Mouse (Mus musculus): ENCODE measurements around the gene Cinp. TPM values are rescaled to one million over a fixed set of nuclear protein-coding genes. Genes with fewer than 3 reads are reported as not detected.
"Not testable (repeated sequence)": the region's sequence is repeated elsewhere in the genome, so short reads cannot be mapped to it uniquely, and the experiment has no call there.

Gene Cinp
- total RNA-seq, 4 experiments from 2014 or later, result 37.4 to 39.6 (median 38.6) TPM

DNA sequence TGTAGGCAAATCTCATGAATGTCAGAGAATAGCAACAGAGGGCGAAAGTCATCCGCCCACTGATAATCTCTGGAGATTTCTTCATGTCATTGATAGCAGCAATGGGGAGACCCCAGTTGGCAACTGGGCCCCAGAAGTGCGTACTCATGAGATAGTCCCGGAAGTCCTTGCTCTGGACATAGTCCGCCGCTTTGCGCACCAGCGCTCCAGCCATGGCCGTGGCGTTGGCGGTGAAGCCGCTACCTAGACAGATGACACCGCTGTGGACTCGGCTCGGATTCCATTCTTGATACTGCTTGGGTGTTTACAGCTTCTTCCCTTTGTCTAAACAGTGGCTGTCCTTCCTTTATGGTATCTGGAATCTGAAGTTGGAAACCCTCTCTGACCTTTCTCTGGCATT lies 30.3 kb downstream of the Cinp start:
- not testable (repeated sequence) for DNase-seq

DNA sequence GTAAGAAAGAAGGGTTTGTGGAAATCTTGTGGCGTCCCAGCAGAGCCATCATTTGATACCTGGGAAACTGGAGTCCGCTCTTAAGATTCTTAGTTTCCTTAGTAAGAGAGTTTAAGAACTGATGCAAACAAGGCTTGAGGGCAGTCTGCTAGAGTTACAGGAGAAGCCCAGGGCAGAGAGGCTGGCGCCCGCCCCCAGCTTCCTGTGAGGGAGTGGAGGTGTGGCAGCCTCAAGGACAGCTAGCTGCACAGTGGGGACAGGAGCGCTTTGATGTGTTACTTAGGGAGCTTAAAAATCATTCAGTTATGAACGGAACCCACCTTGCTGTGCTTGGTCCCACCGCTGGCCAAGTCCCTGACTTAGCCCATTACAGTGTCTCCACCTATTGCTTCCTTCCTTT lies 31.7 kb downstream of the Cinp start:
- DNase-seq, result no peak

DNA sequence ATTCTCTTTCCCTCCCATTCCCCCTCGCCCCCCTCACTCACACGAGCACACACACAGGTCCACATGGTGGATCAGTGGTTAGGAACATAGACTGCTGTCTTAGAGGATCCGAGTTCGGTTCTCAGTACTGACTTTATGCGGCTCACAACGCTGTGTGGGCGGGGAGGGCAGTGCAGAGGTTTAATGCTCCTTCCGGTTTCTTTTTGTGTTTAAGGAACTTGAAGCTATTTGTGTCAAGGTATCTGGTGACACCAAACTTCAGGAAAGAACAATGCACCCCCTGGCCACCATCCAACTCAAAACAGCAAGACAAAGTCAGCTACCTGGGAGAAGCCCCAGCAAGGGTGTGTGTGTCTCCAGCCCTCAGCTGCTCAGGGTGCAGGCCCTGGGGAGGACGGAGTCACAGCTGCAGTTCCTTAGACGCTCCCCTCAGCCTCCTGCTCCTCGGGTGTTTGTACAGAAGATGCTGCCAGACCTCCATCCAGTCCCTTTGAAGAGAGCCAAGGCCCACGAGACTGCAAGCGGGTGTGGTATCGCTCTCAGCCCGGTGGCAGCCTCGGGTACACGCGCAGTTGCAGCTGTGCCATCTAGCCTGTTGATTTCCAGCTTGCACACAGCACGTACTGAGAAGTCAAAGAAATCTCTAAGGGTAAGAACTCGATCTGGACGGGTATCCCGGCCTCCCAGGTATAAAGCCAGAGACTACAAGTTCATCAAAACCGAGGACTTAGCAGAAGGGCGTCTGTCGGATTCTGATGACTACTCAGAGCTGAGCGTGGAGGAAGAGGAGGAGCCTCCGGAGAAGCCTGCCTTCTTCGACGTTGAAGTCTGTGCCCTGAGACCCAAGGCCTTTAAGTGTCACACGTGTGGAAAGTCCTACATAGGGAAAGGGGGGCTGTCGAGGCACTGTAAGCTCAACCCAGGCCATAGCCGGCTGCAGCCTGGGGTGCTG lies 33.9 kb downstream of the Cinp start:
- DNase-seq, result no peak

DNA sequence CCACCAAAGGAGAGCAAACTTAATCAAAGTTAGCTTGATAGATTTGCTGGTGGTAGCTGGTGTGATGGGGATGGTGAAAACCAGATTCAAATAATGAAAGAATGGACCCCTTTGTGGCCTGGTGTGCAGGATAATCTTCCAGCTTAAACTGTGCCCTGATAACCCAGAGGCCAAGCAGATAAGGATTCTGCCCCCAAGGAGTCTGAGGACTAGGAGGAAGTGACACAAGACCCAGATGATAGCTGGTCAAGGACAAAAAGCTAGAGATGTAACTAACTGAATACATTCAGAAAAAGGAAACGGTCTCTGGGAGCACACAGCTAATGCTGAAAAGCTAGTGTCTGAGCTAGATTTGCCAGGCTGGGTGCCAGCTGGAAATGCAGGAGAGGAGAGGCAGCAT lies 37.0 kb downstream of the Cinp start:
- no peak for DNase-seq

DNA sequence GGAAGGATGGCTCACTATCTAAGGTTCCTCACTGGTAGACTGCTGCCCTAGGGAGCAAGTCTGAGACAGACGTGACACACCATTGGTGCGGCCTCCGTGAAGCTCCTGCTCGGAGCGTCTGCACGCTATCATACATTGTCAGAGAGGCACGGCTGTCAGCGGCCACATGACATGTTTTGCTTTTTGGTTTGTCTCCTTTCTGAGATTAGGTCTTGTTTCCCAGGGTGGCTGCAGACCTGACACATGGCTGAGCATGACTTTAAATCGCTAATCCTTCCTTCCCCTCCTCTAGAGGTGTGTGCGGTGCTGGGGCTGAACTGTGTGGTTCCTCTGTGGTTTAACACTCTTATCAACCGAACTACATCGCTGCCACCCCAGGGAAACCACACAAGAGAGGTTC lies 37.5 kb downstream of the Cinp start:
- no peak for DNase-seq

DNA sequence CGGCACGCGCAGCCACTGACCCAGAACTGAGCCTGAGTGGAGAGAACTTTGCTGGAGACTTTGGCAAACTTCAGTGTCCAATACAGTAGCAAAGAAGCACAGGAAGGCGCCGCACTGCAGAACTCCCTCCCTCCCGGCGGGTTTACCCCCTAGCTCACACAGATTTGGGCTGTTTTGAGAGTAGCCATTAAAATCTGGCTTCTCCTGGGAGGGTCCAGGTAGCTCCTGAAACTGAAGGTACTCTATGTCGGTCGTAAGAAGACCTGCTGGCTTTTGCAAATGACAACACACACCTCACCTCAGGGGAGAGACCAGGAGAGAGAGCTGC lies 38.1 kb downstream of the Cinp start:
- DNase-seq, result no peak

DNA sequence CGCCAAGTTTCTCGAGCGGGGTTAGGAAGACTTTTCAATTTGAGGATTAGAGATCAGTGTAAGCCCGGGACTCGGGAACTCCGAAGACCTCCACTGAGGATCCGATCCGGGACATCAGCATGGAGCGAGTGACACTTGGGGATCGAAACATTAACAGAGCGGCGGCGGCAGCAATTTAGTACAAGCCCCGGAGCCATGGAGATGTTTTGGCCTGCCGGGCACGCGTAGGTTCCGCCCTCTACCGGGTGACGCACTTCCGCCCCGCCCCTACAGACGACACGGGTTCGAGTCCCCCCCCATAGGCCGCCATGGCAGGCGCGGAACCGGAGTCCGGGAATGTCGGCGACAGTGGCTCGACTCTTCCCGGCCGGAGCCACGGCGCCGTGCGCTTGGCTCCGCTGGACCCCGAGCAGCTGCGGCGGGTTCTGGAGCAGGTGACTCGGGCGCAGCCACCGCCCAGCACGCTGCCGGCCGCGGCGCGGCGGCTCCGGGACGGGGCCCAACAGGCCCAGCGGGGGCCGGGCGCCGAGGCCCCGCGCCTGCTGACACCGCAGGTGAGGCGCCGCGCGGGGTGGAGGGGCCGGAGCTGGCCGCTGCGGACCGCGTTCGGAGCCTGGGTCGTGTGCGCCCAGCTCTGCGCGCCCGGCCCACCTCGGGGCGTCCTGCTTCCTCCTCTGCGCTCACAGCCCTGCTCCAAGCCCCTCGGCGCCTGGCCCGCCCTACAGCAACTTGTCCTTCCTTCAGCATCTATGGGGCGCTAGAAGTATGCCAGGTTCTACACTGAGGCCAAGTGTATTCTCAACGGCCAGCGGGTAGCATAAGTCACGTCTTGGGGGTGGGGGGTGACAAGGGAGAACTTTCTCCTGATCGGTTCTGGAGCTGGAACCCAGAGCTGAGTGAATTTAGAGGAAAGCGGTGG lies 38.7 kb downstream of the Cinp start, which contains the start of gene Zfp839:
TSS of gene Zfp839 (plus strand) at position 244 of the 919 bp plus-strand sequence.
- DNase-seq, result peak; percentile 82

DNA sequence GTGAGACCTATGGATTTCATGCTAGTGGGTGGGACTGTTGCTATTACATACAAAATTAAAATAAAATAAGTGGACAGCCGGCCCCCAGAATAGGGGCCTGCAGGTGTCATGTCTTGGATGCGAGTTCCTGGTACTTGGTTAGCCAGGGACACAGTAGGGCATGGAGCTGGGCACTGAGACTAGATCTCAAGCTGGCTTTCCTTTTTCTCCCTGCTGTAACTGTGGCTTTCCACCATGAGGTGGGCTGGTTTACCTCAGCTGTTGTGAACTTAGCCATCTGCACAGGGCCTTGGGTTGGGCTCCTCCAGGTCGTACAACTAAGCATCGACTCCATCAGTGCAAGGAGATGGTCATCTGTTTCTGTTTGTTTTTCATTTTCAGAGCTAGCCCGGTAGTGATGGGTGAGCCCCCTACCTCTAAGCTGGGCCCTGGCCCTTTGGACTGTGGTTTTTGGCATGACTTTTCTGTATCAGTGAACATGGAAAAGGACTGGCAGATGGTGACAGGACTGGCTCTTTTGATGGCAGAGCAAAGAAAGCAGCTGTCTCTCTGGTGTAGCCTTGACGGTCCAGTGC lies 42.7 kb downstream of the Cinp start:
- no peak for DNase-seq

DNA sequence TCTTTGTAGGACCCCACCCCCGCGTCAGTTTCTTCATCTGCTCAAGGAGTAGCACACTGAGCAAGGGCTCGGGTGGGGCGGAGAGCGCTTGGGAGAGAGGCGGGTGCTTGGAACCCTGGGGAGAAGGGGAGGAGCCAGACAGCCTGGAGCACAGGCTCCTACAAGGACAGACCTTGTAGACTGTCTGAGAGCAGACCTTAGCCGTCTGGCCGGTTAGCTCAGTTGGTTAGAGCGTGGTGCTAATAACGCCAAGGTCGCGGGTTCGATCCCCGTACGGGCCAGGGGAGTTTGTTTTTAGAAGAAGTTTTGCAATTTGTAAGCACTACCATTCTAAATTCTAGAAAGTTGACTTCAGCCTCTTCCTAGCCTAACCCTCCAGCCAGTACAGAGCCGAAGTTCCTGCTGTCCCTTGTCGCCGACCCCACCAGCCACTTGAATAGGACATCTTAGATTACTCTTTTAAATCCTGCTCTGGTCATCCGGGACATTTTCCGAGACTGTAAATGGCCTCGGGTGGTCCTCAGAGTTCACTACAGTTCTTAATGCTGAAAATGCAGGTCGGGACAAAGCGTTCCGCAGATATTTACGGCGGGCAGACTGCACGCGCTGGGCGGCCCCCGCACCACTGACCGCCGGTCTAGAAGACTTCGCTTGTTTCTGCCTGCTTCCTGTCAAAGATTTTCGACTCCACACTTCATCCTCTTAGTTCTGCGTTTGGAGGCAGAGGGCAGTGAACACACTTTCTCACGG lies 43.6 kb downstream of the Cinp start:
- DNase-seq, result peak; percentile 93

DNA sequence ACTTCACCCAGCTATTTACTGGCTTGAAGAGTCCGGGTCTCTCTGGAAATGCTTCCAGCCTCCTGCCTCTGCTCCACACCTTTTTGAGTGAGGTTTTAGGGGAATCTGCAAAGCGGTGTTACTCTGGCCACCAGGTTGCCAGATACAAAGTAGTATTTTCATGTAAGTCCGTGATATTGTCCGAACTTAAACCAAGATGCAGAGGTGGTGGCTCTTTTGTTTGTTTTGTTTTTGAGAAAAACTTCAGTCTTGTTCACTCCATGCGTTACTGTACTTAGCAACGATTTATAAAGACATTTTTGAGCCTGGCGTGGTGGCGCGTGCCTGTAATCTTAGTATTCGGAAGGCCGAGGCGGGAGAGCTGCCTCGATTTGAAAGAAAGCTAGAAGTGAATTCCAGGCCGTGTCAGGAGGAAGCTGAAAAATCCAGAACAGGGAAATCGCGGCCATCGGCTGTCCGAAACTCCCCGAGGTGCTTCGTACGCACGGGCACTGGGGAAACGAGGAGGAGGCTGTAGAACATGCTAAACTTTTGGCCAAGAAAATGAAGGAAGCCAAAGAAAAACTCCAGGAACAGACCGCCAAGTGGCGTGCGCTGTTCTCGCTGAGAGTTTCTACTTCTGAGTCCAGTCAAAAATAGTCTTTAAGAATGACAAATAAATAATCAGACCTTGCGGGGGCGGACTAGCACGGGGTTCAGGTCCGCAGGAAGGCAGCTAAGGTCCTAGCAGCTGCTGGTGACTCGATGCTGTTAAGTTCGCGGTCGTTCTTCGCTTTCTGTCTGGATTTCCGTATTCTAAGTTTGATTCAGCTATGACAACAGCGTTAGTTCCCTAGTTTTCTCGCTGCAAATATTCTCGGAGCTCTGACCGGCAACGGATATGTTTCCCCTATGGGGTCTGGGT lies 44.5 kb downstream of the Cinp start:
- DNase-seq, result peak; percentile 41

DNA sequence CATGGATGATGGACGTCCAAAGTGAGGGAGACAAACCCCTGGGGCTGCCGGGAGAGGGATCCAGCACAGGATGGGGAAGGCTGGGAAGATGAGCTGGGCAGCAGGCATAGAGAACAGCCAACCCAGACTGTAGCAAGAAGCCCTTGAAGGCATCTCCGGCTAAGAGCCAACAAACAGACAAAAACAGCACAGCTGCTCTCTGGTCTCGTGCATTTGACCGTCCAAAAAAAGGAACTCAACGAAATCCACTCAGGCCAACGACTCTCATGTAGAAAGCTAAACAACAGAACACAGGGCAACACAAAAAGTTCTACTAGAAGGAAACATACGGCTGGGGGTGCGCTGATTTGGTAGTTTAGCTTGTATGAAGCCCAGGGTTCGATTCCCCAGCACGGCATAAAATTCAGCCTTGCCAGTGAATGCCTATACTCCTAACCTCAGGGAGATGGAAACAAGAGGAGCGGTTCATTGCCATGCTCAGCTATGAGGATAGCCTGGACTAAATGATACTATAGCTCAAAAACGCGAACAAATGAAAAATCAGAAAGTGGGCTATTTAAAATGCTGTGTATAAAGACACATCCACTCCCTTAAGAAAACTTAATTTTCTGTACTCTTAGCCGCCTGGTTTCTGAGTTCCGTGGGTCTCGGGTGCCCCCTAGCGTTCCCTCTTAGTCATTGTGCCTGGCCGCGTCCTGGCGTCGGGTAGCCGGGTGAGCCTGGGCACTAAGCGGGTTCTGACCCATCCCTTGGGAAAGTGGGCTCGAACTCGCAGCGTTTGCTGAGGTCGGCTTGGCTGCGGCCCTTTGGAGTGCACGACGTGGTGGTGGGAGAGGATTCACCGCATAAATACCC lies 45.5 kb downstream of the Cinp start:
- peak; percentile 75 for DNase-seq

DNA sequence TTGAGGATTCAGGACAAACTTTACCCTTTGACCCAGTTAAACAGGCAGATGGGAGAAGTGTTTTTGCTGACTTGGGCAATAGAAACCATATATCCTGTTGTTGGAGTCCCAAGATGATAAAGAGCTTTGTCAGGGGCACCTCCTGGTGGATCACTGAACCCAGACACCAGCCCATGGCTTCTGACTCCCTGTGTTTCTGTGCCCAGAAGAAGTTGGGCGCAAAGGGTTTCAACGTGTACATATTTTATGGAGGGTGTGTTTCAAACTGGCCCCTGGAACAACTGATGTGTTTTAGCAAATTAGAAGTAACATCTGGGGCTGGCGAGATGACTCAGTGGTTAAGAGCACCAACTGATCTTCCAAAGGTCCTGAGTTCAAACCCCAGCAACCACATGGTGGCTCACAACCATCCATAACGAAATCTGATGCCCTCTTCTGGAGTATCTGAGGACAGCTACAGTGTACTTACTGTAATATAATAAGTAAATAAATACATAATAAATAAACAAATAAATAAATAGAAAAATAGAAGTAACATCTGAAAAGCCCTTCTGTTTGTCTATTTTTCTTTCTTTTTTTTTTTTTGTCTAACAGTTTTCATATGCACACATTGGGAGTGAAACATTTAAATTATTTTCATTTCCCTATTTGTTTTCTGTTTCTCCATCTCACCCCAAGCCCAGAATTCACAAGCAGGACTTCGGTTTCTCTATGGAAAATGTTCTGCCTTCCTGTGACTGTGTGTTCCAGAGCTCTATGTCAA lies 47.0 kb downstream of the Cinp start:
- no peak for DNase-seq

DNA sequence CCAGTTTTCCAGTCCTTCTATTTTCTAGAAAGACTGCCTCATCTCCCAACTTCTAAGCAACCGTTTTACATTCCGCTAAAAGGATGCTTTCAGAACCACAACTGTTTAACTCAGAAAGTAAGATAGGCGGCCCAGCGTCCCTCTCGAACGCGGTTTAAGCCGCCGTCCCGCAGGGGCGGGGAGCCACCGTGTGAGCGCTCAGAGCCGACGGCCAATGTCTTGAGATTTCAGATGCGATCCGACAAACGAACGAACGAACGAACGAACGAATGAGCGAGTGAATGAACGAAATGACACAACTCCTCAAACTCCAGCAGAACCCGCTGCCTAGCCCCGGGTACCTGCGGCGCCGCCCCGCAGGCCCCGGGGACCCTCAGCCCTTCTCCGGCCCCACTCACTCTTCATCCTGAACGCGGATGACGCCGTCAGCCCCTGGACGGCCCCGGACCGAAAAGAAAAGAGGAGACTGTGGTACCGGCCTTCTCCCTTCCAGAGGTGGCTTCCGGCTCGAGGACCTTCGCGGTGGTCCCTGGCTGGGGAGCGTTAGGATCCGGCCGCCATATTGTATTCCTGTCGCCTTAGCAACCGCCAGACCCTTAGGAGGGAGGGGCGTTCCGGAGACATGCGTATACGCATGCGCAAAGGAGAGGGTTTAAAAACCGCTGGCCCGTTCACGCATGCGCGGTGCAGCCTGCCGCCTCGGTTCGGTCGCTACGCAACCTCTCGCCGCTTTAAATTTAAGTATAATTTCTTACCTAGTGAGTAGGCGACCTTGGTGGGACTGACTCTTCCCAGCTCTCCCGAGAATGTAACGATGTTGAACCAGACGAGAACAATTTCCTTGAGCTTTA lies 48.4 kb downstream of the Cinp start, which contains the start of gene Mok:
TSS of gene Mok (minus strand) at position 592 of the 851 bp plus-strand sequence.
- peak; percentile 92 for DNase-seq

DNA sequence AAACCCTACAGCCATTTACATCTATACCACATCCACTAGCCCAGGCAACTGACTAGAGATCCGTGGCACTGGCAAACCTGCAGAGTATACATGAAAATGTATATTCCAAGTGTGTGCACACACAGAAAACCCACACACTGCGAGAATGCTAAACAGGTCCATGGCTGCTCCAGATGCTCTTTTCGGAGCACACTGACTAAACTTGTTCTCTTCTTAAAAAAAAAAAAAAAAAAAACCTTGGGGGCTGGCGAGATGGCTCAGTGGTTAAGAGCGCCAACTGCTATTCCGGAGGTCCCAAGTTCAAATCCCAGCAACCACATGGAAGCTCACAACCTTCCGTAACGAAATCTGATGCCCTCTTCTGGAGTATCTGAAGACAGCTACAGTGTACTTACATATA lies 51.1 kb downstream of the Cinp start:
- no peak for DNase-seq

DNA sequence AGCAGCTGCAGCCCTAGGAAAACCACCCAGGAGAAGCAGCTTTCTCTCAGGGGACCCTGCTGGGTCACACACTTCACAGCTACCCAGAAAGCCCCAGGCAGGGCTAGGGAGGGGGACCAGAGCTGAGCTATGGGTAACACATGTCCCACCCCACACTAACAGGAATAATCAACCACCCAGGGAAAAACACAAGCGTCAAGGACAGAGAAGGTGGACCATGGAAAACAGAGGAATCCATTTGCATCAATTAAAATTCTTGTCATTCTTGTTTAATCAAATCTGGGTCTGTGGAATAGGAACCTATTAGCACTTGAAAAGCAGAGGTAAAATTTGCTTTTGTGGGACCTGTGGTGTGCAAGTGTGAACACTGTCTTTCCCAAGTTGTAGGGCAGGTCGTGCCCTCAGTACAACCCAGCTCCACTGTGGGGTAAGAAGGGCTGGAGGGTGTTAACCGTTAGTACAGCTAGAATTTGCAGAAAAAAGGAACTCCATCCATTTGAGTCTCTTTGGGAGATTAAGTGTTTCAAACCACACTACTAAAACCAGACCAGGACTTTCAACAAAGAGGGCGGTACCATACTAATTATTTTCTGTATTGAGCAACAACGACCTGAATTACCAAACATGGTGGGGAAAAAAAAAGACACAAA lies 51.6 kb downstream of the Cinp start:
- no peak for DNase-seq

DNA sequence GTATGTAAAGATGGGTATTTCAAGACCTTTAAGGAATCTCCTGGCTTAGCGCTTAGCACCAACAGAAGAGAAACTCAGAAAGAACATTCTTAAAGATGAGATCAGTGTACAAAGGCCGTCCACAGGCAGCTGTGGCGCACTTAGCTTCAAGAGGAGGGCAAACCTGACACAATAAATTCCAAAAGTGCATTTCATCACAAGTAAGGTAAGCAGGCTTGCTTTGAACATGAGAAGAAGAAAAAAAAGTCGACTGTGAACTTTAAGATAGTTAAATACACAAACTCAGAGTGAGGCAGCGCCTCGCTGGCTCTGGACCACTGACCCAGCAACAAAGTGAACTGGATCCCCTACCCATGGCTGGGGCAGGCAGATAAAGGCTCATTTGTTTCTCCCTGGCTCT lies 52.2 kb downstream of the Cinp start:
- no peak for DNase-seq

DNA sequence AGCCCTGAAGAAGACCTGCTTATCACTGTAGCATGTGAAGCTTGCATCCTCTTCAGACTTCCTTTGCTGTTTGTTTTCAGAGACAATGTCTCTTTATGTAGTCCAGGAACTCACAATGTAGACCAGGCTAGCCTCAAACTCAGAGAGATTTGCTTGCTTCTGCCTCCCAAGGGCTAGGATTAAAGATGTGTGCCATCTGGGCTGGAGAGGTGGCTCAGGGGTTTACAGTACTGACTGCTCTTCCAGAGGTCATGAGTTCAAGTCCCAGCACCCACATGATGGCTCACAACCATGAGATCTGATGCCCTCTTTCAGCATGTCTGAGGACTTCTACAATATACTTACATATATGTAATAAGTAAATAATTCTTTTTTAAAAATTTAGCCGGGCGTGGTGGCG lies 53.8 kb downstream of the Cinp start:
- no peak for DNase-seq

Measured in adrenal gland, adult 8-10 months (tissue).